Mouse (Mus musculus): ENCODE data around the gene Hist3h2ba.

The Hist3h2ba gene

GRCm38 (mm10) chr11:58959186-58959825 lies 10.6 kb downstream of the Hist3h2ba start:
- in situ Hi-C loops (cut with MboI; ENCODE audit: low pct_unique_long_range_greater_than_20kb in 1 of 2, low sequenced_read_pairs in 2 of 2, unreplicated experiment in 1 of 2): no loop called here

GRCm38 (mm10) chr11:58959921-58960465 lies 11.3 kb downstream of the Hist3h2ba start:
- in situ Hi-C loops (cut with MboI; ENCODE audit: low pct_unique_long_range_greater_than_20kb in 1 of 2, low sequenced_read_pairs in 2 of 2, unreplicated experiment in 1 of 2): no loop called here

- in situ Hi-C loops (cut with MboI; ENCODE audit: low pct_unique_long_range_greater_than_20kb in 1 of 2, low sequenced_read_pairs in 2 of 2, unreplicated experiment in 1 of 2): no loop called here
These were observed 12.9 kb downstream of the Hist3h2ba start for GRCm38 (mm10) chr11:58961364-58962177.

- in situ Hi-C loops (cut with MboI; ENCODE audit: low pct_unique_long_range_greater_than_20kb in 1 of 2, low sequenced_read_pairs in 2 of 2, unreplicated experiment in 1 of 2): no loop called here
These were observed 14.8 kb downstream of the Hist3h2ba start for GRCm38 (mm10) chr11:58963543-58963942.

- in situ Hi-C loops (cut with MboI; ENCODE audit: low pct_unique_long_range_greater_than_20kb in 1 of 2, low sequenced_read_pairs in 2 of 2, unreplicated experiment in 1 of 2): no loop called here
These were observed 15.5 kb downstream of the Hist3h2ba start for GRCm38 (mm10) chr11:58964216-58964615.

GRCm38 (mm10) chr11:58965001-58965760 lies 16.5 kb downstream of the Hist3h2ba start:
- in situ Hi-C loops (cut with MboI; ENCODE audit: low pct_unique_long_range_greater_than_20kb in 1 of 2, low sequenced_read_pairs in 2 of 2, unreplicated experiment in 1 of 2): no loop called here

- in situ Hi-C loops (cut with MboI; ENCODE audit: low pct_unique_long_range_greater_than_20kb in 1 of 2, low sequenced_read_pairs in 2 of 2, unreplicated experiment in 1 of 2): no loop called here
These were observed 18.6 kb downstream of the Hist3h2ba start for GRCm38 (mm10) chr11:58967346-58967745.

- in situ Hi-C loops (cut with MboI; ENCODE audit: low pct_unique_long_range_greater_than_20kb in 1 of 2, low sequenced_read_pairs in 2 of 2, unreplicated experiment in 1 of 2): no loop called here
These were observed 19.8 kb downstream of the Hist3h2ba start for GRCm38 (mm10) chr11:58968551-58968950.

GRCm38 (mm10) chr11:58969027-58969426 lies 20.3 kb downstream of the Hist3h2ba start:
- in situ Hi-C loops (cut with MboI; ENCODE audit: low pct_unique_long_range_greater_than_20kb in 1 of 2, low sequenced_read_pairs in 2 of 2, unreplicated experiment in 1 of 2): no loop called here

- in situ Hi-C loops (cut with MboI; ENCODE audit: low pct_unique_long_range_greater_than_20kb in 1 of 2, low sequenced_read_pairs in 2 of 2, unreplicated experiment in 1 of 2): no loop called here
These were observed 20.9 kb downstream of the Hist3h2ba start for GRCm38 (mm10) chr11:58969659-58970058.

GRCm38 (mm10) chr11:58970831-58971530 lies 22.3 kb downstream of the Hist3h2ba start:
- in situ Hi-C loops (cut with MboI; ENCODE audit: low pct_unique_long_range_greater_than_20kb in 1 of 2, low sequenced_read_pairs in 2 of 2, unreplicated experiment in 1 of 2): no loop called here

- in situ Hi-C loops (cut with MboI; ENCODE audit: low pct_unique_long_range_greater_than_20kb in 1 of 2, low sequenced_read_pairs in 2 of 2, unreplicated experiment in 1 of 2): no loop called here
These were observed 23.1 kb downstream of the Hist3h2ba start for GRCm38 (mm10) chr11:58971796-58972195.

GRCm38 (mm10) chr11:58974414-58974813 lies 25.7 kb downstream of the Hist3h2ba start:
- in situ Hi-C loops (cut with MboI; ENCODE audit: low pct_unique_long_range_greater_than_20kb in 1 of 2, low sequenced_read_pairs in 2 of 2, unreplicated experiment in 1 of 2): no loop called here

- in situ Hi-C loops (cut with MboI; ENCODE audit: low pct_unique_long_range_greater_than_20kb in 1 of 2, low sequenced_read_pairs in 2 of 2, unreplicated experiment in 1 of 2): no loop called here
These were observed 28.4 kb downstream of the Hist3h2ba start for GRCm38 (mm10) chr11:58977150-58977549.

- in situ Hi-C loops (cut with MboI; ENCODE audit: low pct_unique_long_range_greater_than_20kb in 1 of 2, low sequenced_read_pairs in 2 of 2, unreplicated experiment in 1 of 2): no loop called here
These were observed 28.9 kb downstream of the Hist3h2ba start for GRCm38 (mm10) chr11:58977607-58978026.

- in situ Hi-C loops (cut with MboI; ENCODE audit: low pct_unique_long_range_greater_than_20kb in 1 of 2, low sequenced_read_pairs in 2 of 2, unreplicated experiment in 1 of 2): no loop called here
These were observed 29.4 kb downstream of the Hist3h2ba start, which contains the start of gene Trim11 for GRCm38 (mm10) chr11:58978027-58978705. Gene Trim11, plus strand, starts transcription at chr11:58978093.

- in situ Hi-C loops (cut with MboI; ENCODE audit: low pct_unique_long_range_greater_than_20kb in 1 of 2, low sequenced_read_pairs in 2 of 2, unreplicated experiment in 1 of 2): no loop called here
These were observed 29.9 kb downstream of the Hist3h2ba start for GRCm38 (mm10) chr11:58978706-58979030.

- in situ Hi-C loops (cut with MboI; ENCODE audit: low pct_unique_long_range_greater_than_20kb in 1 of 2, low sequenced_read_pairs in 2 of 2, unreplicated experiment in 1 of 2): no loop called here
These were observed 30.5 kb downstream of the Hist3h2ba start for GRCm38 (mm10) chr11:58979183-58979582.
